Mouse (Mus musculus): ENCODE results near the gene Mthfd1l. TPM values are rescaled to one million over a fixed set of nuclear protein-coding genes. Genes with fewer than 3 reads are reported as not detected.

Mthfd1l gene
- total and polyA plus RNA-seq, 3 experiments = 53.4 to 237 (median 89.6) TPM

DNA sequence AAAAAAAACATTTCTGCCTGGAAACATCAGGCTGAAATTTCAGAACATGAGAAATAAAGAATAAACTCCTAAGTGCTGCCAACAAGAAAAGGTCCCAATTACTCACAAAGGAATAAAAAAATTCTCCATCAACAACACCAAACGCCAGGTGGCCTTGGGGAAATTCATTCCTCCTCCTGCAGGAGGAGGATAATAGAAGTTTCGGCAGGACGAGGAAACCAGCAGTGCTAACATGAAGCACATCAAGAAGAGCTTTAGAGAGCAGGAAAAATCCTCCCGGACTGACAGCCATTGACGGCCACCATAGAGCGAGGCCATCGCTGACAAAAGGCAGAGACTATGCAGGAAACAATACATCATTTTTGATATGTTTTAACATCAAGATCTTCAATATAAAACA, 71.5 kb downstream of the Mthfd1l start:
- Histone ChIP-seq H3K4me3 (ENCODE audit: low read depth, low read length) (no peak overlapping the region), H3K4me1 (ENCODE audit: insufficient read depth, low read depth, low read length) (peaks cover 4% of the 10 kb centered on the region; the same call in 1 of the 2 replicates), H3K36me3 (replicated peaks) (peaks cover 89% of the 10 kb centered on the region), H3K27me3 (ENCODE audit: insufficient read depth, low read length) (no peaks in the 10 kb centered on the region), H3K9me3 (replicated peaks) (no peaks in the 10 kb centered on the region)
- no peak for DNase-seq (ENCODE audit: low spot score)
- ATAC-seq (ENCODE audit: extremely low read depth, insufficient number of reproducible peaks, low FRiP score, poor library complexity, severe bottlenecking) = no peak
- TF ChIP-seq POLR2AphosphoS5 (IDR thresholded peaks at IDR 0.05; ENCODE audit: insufficient replicate concordance, low read depth, low read length) (no peak), GATA2 (IDR thresholded peaks at IDR 0.05; ENCODE audit: borderline replicate concordance, low read depth, low read length) (no peak), TAL1 (conservative IDR thresholded peaks at IDR 0.05; ENCODE audit: low read depth, low read length) (no peak), CTCF (IDR thresholded peaks at IDR 0.05; ENCODE audit: low read depth, low read length) (no peak), GATA1 (IDR thresholded peaks at IDR 0.05; ENCODE audit: borderline replicate concordance, low read length) (no peak)

- DNase-seq (ENCODE audit: low spot score) = no peak
- Histone ChIP-seq H3K4me3 (ENCODE audit: low read depth, low read length) (no peak overlapping the region), H3K9me3 (replicated peaks) (no peaks in the 10 kb centered on the region), H3K4me1 (ENCODE audit: insufficient read depth, low read depth, low read length) (peaks cover 4% of the 10 kb centered on the region; the same call in 1 of the 2 replicates), H3K27me3 (ENCODE audit: insufficient read depth, low read length) (no peaks in the 10 kb centered on the region), H3K36me3 (replicated peaks) (peaks cover 90% of the 10 kb centered on the region)
- no peak for ATAC-seq (ENCODE audit: extremely low read depth, insufficient number of reproducible peaks, low FRiP score, poor library complexity, severe bottlenecking)
- no peak for TF ChIP-seq POLR2AphosphoS5 (IDR thresholded peaks at IDR 0.05; ENCODE audit: insufficient replicate concordance, low read depth, low read length)
- no peak for TF ChIP-seq CTCF (IDR thresholded peaks at IDR 0.05; ENCODE audit: low read depth, low read length)
- TF ChIP-seq TAL1 (conservative IDR thresholded peaks at IDR 0.05; ENCODE audit: low read depth, low read length) = no peak
- TF ChIP-seq GATA1 (IDR thresholded peaks at IDR 0.05; ENCODE audit: borderline replicate concordance, low read length) = no peak
- no peak for TF ChIP-seq GATA2 (IDR thresholded peaks at IDR 0.05; ENCODE audit: borderline replicate concordance, low read depth, low read length)
These were observed 73.6 kb downstream of the Mthfd1l start for GRCm38 (mm10) chr10:4046496-4046895.

DNA sequence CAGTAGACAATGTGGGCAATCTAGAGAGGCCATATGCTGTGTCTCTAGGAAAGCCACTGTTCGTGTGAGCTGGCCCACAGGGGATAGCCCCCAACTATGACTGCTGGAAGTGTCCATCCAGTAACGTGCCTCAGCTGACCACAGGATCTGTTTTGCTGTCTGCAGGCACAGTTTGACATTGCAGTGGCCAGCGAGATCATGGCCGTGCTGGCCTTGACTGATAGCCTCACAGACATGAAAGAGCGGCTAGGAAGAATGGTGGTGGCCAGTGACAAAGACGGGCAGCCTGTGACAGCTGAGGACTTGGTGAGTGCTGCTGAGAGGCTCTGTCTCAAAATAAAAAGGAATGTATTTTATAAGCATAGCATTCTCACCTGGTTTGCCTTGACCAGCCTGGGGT, 74.7 kb downstream of the Mthfd1l start:
- Histone ChIP-seq H3K27me3 (ENCODE audit: insufficient read depth, low read length) (no peaks in the 10 kb centered on the region), H3K4me3 (ENCODE audit: low read depth, low read length) (no peak overlapping the region), H3K4me1 (ENCODE audit: insufficient read depth, low read depth, low read length) (peaks cover 4% of the 10 kb centered on the region; the same call in 1 of the 2 replicates), H3K9me3 (replicated peaks) (no peaks in the 10 kb centered on the region), H3K36me3 (replicated peaks) (peaks cover 91% of the 10 kb centered on the region)
- no peak for DNase-seq (ENCODE audit: low spot score)
- TF ChIP-seq POLR2AphosphoS5 (IDR thresholded peaks at IDR 0.05; ENCODE audit: insufficient replicate concordance, low read depth, low read length) (no peak), CTCF (IDR thresholded peaks at IDR 0.05; ENCODE audit: low read depth, low read length) (no peak), GATA2 (IDR thresholded peaks at IDR 0.05; ENCODE audit: borderline replicate concordance, low read depth, low read length) (no peak), GATA1 (IDR thresholded peaks at IDR 0.05; ENCODE audit: borderline replicate concordance, low read length) (no peak), TAL1 (conservative IDR thresholded peaks at IDR 0.05; ENCODE audit: low read depth, low read length) (no peak)
- ATAC-seq (ENCODE audit: extremely low read depth, insufficient number of reproducible peaks, low FRiP score, poor library complexity, severe bottlenecking) = no peak

DNA sequence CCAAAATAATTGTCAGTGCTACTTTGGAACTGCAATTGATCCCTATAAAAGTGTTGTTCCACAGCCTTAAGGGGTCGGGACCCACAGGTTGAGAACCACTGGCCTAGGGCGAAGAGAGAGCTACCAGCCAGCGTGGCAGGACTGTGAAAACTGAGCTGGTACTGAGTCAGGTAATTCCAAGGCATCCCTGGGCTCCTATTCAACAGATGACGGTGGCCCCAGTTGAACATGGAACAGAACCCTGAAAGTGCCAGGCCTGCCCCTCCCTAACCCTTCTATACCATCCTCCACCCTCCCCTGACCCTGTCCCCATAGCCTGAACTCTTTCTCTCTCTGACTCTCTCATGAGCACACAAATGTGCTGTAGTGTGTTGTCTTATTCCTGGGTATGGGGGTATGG, 77.3 kb downstream of the Mthfd1l start:
- peaks cover 85% of the 10 kb centered on the region for H3K36me3 ChIP-seq (replicated peaks)
- H3K27me3 ChIP-seq (ENCODE audit: insufficient read depth, low read length) = no peaks in the 10 kb centered on the region

DNA sequence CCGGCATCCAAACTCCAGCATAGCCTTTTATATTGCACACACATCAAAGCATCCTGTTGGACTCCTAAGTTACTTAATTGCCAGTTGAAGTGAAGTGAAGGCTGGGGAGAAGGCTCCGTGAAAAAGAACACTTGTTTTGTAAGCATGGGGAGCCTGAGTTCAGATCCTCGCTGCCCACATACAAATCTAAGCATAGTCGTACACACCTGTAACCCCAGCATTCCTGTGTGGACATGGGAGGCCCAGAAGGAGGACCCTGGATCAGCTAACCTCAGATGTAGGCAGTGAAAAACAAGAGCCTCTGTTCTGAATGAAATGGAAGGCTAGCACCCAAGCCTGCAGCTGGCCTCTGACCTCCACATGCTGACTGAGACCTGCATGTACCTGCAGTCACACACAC, 79.8 kb downstream of the Mthfd1l start:
- Histone ChIP-seq H3K4me1 (ENCODE audit: insufficient read depth, low read depth, low read length) (0 out of 2 replicates have a peak, but pooled peaks cover under 1% of the 10 kb centered on the region), H3K4me3 (ENCODE audit: low read depth, low read length) (no peak overlapping the region), H3K36me3 (replicated peaks) (peaks cover 89% of the 10 kb centered on the region), H3K9me3 (replicated peaks) (no peaks in the 10 kb centered on the region), H3K27me3 (ENCODE audit: insufficient read depth, low read length) (no peaks in the 10 kb centered on the region)
- ATAC-seq (ENCODE audit: extremely low read depth, insufficient number of reproducible peaks, low FRiP score, poor library complexity, severe bottlenecking) = no peak
- TF ChIP-seq GATA1 (IDR thresholded peaks at IDR 0.05; ENCODE audit: borderline replicate concordance, low read length) (no peak), TAL1 (conservative IDR thresholded peaks at IDR 0.05; ENCODE audit: low read depth, low read length) (no peak), CTCF (IDR thresholded peaks at IDR 0.05; ENCODE audit: low read depth, low read length) (no peak), GATA2 (IDR thresholded peaks at IDR 0.05; ENCODE audit: borderline replicate concordance, low read depth, low read length) (no peak)
- no peak for DNase-seq (ENCODE audit: low spot score)

More for the DNA sequence above, 77.3 kb downstream of the Mthfd1l start:
- DNase-seq (ENCODE audit: low spot score) (no peak), ATAC-seq (ENCODE audit: extremely low read depth, insufficient number of reproducible peaks, low FRiP score, poor library complexity, severe bottlenecking) (no peak)
- H3K4me1 ChIP-seq (ENCODE audit: insufficient read depth, low read depth, low read length) = peaks cover 4% of the 10 kb centered on the region; the same call in 1 of the 2 replicates
- TF ChIP-seq GATA2 (IDR thresholded peaks at IDR 0.05; ENCODE audit: borderline replicate concordance, low read depth, low read length) = no peak
- no peak for TF ChIP-seq GATA1 (IDR thresholded peaks at IDR 0.05; ENCODE audit: borderline replicate concordance, low read length)
- TF ChIP-seq TAL1 (conservative IDR thresholded peaks at IDR 0.05; ENCODE audit: low read depth, low read length) = no peak
- TF ChIP-seq POLR2AphosphoS5 (IDR thresholded peaks at IDR 0.05; ENCODE audit: insufficient replicate concordance, low read depth, low read length) = no peak
- no peak for TF ChIP-seq CTCF (IDR thresholded peaks at IDR 0.05; ENCODE audit: low read depth, low read length)
- H3K4me3 ChIP-seq (ENCODE audit: low read depth, low read length) = no peak overlapping the region
- H3K9me3 ChIP-seq (replicated peaks) = no peaks in the 10 kb centered on the region

DNA sequence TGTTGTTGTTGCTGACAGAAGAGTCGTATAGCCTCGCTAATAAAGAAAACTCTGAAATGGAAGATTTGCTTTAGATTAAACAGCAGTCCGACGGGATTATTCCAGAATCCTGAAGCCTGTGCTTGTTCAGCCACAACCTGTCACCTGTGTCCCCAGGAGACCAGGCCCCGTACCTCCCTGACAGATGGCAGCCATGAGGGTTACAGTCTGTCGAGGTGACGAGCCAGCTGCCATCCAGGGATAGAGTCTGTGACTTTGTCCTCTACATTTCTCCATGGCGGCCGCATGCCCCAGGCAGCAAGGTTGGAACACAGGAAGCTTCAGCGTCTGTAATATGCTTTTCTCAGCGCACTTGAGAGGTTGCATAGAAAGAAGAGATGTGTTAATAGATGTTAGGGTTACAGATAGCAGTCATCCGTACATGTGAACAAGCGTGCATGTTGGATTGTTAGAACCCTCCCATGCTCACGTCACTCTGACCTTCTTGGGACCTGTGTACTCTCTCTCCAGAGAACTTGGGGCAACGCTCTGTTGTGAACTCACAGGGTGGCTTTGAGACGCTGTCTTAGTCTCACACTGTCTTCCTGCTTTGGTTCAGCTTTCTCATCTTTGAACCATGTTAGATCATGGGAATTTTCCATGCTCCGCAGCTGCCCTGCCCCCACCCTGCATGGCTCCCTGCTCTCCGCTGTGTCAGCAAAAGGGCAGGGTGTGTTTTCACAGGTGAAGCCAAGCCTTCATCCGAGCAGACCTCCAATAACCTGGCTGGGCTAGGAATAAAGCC, 80.6 kb downstream of the Mthfd1l start:
- Histone ChIP-seq H3K4me1 (ENCODE audit: insufficient read depth, low read depth, low read length) (no peaks in the 10 kb centered on the region), H3K27me3 (ENCODE audit: insufficient read depth, low read length) (no peaks in the 10 kb centered on the region), H3K4me3 (ENCODE audit: low read depth, low read length) (no peak overlapping the region), H3K36me3 (replicated peaks) (peaks cover 89% of the 10 kb centered on the region), H3K9me3 (replicated peaks) (no peaks in the 10 kb centered on the region)
- TF ChIP-seq GATA1 (IDR thresholded peaks at IDR 0.05; ENCODE audit: borderline replicate concordance, low read length) (no peak), GATA2 (IDR thresholded peaks at IDR 0.05; ENCODE audit: borderline replicate concordance, low read depth, low read length) (no peak), CTCF (IDR thresholded peaks at IDR 0.05; ENCODE audit: low read depth, low read length) (no peak), TAL1 (conservative IDR thresholded peaks at IDR 0.05; ENCODE audit: low read depth, low read length) (no peak), POLR2AphosphoS5 (IDR thresholded peaks at IDR 0.05; ENCODE audit: insufficient replicate concordance, low read depth, low read length) (no peak; the same call in 1 of the 2 replicates)
- DNase-seq (ENCODE audit: low spot score) = no peak
- ATAC-seq (ENCODE audit: extremely low read depth, insufficient number of reproducible peaks, low FRiP score, poor library complexity, severe bottlenecking) = no peak
